Mouse (Mus musculus): ENCODE data around the gene Zfp819.

- no peak for TF ChIP-seq GATA1 (IDR thresholded peaks at IDR 0.05; ENCODE audit: borderline replicate concordance, low read length)
- TF ChIP-seq CTCF (IDR thresholded peaks at IDR 0.05; ENCODE audit: low read depth, low read length), result no peak
Observed at GRCm38 (mm10) chr7:43579440-43580171, 27.4 kb upstream of the Zfp819 start, which contains the start of gene Zfp719.

Measured in G1E (cell line).